Mouse (Mus musculus): ENCODE measurements around the gene Plxnc1.

Gene Plxnc1

GRCm38 (mm10) chr10:94811907-94812851 is 132.5 kb downstream of the Plxnc1 start:
- DNase-seq: no peak

GRCm38 (mm10) chr10:94809946-94810472 is 134.6 kb downstream of the Plxnc1 start:
- no peak for DNase-seq

GRCm38 (mm10) chr10:94808275-94808674 is 136.4 kb downstream of the Plxnc1 start:
- DNase-seq: no peak

- no peak for DNase-seq
Measured at GRCm38 (mm10) chr10:94807323-94807722, 137.3 kb downstream of the Plxnc1 start.

GRCm38 (mm10) chr10:94804909-94805220 is 139.8 kb downstream of the Plxnc1 start:
- no peak for DNase-seq

GRCm38 (mm10) chr10:94804029-94804908 is 140.4 kb downstream of the Plxnc1 start:
- no peak for DNase-seq

DNA sequence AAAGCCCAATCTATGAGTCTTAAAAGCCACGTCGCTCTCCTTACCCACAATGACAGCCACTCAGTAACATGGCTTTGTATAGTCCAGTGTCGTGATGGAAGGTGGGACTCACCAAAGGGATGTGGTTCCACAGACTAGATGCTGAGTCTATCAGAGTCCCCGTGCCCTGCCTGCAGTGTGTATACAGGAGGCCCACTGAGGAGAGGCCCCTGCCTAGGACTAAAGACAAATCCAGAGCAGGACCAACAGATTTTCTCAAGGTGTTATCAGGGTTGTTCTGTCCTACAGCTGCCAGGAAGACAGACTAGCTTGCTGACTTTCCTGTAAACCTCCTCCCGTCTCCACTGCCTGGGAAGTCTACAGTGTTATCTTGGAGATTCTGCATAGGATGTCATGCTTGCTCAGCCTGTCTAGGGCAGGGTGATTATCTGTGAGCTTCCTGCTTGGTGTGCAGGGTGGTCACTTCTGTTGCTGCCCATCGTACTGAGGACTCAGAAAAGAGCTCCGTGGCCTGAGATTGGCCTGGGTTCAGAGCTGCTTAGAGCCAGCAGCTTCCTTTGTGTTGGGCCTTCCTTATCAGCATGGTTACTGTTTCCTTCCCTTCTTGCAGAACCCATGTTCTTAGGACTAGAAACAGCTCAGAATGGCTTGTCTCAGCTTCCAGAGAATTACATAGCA is 143.8 kb downstream of the Plxnc1 start:
- DNase-seq: no peak

DNA sequence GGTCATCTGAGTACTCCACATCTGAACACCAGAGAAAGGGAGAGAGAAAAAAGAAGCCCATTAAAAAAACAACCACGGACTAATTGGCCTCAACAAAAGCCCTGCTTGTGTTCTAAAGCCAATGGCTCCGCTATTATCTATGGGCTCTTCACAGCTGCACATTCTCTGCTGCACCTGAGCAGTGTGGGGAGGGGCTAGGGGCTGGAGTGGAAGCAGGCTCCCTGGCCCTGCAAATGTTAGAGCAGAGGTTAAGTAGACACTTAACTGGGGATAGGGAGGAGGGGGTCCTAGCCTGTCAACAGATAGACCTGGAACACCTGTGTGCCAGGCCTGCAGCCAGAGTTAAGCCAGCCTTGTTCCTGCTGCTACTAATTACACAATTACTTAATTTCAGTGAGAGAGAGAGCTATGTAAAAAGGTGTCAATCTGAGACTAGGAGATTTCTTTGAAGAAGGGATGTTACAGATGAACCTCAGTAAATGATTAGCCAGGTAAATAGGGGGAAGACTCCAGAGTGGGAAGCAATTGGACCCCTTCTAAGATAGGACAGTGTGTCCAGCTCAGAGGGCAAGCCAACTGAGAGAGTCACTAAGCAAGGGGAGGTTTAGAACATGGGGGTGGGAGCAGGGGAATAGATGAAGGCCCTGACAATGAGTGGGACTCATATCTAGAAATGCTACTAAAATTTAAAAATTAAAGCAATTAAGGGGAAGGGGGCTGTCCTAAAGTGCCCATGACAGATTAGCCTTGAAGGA is 145.0 kb downstream of the Plxnc1 start:
- no peak for DNase-seq

- no peak for DNase-seq
Measured at GRCm38 (mm10) chr10:94798128-94798527, 146.5 kb downstream of the Plxnc1 start.

- DNase-seq: no peak
Measured at GRCm38 (mm10) chr10:94794666-94795244, 149.9 kb downstream of the Plxnc1 start.

DNA sequence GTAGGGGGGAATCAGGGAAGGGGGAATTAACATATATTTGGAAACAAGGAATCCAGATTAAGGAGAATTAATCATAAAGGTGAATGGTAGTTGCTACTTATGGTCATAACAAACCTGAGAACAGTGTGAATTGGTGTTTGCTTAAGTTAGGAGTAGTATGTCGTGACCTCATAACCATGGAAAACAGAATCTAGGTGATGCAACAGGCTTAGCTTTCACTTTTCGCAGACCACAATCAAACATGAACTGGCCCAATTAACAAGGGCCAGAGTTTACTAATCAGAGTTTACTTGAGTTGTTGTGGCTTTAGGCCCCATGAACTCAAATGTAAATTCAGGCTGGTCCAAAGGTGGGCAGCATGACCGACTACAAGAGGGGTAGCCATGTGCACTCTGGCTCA is 150.7 kb downstream of the Plxnc1 start:
- no peak for DNase-seq

DNA sequence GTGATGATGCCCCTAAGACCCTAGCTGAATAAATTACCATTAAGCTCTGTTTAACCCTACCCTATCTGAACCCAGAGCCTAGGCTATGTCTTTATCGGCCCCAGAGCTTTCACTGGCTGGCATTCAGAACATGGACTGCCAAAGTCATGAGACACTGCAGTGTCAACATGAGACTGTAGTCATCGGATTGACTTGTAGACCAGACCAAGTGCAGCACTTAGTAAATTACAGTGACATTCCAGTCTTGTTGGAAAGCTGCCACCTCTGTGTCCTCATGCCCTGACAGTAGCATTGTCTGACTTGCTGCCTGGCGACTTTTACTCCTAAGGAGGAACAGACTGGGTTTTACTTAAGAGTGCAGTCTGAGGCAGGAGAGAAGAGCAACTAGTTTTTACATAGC is 155.4 kb downstream of the Plxnc1 start:
- DNase-seq: peak; percentile 12

- DNase-seq: no peak
Measured at GRCm38 (mm10) chr10:94780618-94781262, 163.9 kb downstream of the Plxnc1 start.

GRCm38 (mm10) chr10:94779319-94779718 is 165.3 kb downstream of the Plxnc1 start:
- no peak for DNase-seq

DNA sequence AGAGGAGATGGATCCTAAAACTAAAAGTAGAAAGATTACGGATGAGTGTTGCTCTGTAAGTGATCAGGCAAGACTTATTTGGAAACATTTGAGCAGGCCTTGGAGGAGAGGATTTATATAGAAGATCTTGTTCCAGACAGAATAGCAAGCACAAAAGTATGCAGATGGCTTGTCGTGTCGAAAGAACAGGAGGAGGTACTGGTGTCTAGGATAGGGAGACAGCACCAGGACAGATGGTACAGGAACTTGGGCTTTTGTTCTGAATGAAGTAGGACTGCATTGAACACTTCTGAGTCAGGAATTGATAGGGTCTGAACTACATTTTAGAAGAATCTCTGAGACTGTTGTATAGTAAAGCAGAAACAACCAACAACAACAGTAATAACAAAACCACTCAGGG is 167.1 kb downstream of the Plxnc1 start:
- no peak for DNase-seq

DNA sequence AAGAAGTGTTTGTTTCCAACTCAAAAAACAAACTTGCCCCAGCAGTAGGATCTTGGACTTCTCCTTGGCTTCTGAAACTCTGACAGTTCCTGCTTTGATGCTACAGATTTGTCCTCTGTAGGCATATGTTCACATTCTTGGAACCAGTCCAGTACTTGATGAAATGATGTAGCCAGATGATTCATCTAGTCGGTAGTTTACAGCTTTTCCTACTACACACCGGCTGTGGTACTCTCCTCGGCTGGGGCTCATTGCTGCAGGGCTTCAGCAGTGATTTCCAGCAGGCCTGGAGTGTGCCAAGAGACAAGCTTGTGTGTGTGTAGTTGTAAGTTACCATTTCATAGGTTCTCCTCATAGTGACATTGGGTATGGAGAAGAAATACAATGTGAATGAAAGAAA is 173.1 kb downstream of the Plxnc1 start:
- DNase-seq: no peak

- DNase-seq: no peak
Measured at GRCm38 (mm10) chr10:94747011-94747410, 197.6 kb downstream of the Plxnc1 start.

- DNase-seq: no peak
Measured at GRCm38 (mm10) chr10:94741459-94741858, 203.2 kb downstream of the Plxnc1 start.
